20 mouse cellular contexts compared by ENCODE assay signal in genomic region chr2:93361454-93361853, GRCm38 (mm10). TPM values are rescaled to one million over a fixed set of nuclear protein-coding genes. Genes with fewer than 3 reads are reported as not detected.
DNase-seq lines count a peak whose midpoint lies in the region; ATAC-seq and TF ChIP-seq lines count a peak whose summit lies in the region.
"Had no signal": no experiment of that assay in that cellular context is flagged by ENCODE, and none has a peak within 500 bp of the region (broad histone marks: within the 10 kb centered on the region; RNA-seq: fewer than 3 reads in every experiment).

No protein-coding gene starts in this region.

- peak; percentile 46 for ATAC-seq in kidney, embryonic 15.5 days (replicated peaks; ENCODE audit: low FRiP score)
- peak; percentile 77 for ATAC-seq in intestine, embryonic 15.5 days
- no peak for ATAC-seq in midbrain, embryonic 16.5 days
- no peak for ATAC-seq in forebrain, postnatal 0 days
- ATAC-seq: forebrain, embryonic 15.5 days had no signal

- 0 out of 2 replicates have a peak, but pooled peaks cover 3% of the 10 kb centered on the region for H3K27me3 ChIP-seq in kidney, embryonic 15.5 days
- no peaks in the 10 kb centered on the region for H3K27me3 ChIP-seq in intestine, embryonic 15.5 days (replicated peaks)
- no peaks in the 10 kb centered on the region for H3K27me3 ChIP-seq in midbrain, embryonic 16.5 days (ENCODE audit: control insufficient read depth, insufficient read depth, low read depth, low read length)
- no peaks in the 10 kb centered on the region for H3K27me3 ChIP-seq in forebrain, postnatal 0 days (ENCODE audit: insufficient read depth, low read length)
- H3K27me3 ChIP-seq: forebrain, embryonic 15.5 days; midbrain, embryonic 12.5 days had no signal

- H3K4me3 ChIP-seq in kidney, embryonic 15.5 days (replicated peaks), result no peak overlapping the region
- H3K4me3 ChIP-seq in intestine, embryonic 15.5 days (replicated peaks), result no peak overlapping the region
- H3K4me3 ChIP-seq in midbrain, embryonic 16.5 days (ENCODE audit: low read depth, low read length), result no peak overlapping the region
- no peak overlapping the region for H3K4me3 ChIP-seq in forebrain, postnatal 0 days (ENCODE audit: low read depth, low read length)
- H3K4me3 ChIP-seq: forebrain, embryonic 15.5 days; left cerebral cortex, adult 2 months; midbrain, embryonic 12.5 days had no signal

- H3K4me1 ChIP-seq in kidney, embryonic 15.5 days, result peaks cover 16% of the 10 kb centered on the region
- 0 out of 2 replicates have a peak, but pooled peaks cover 8% of the 10 kb centered on the region for H3K4me1 ChIP-seq in intestine, embryonic 15.5 days (replicated peaks)
- H3K4me1 ChIP-seq in midbrain, embryonic 16.5 days (ENCODE audit: control insufficient read depth, insufficient read depth, low read length), result no peaks in the 10 kb centered on the region
- H3K4me1 ChIP-seq in forebrain, postnatal 0 days (ENCODE audit: insufficient read depth), result no peaks in the 10 kb centered on the region
- H3K4me1 ChIP-seq: forebrain, embryonic 15.5 days; midbrain, embryonic 12.5 days had no signal

- H3K9ac ChIP-seq in kidney, embryonic 15.5 days, result no peak overlapping the region
- no peak overlapping the region for H3K9ac ChIP-seq in intestine, embryonic 15.5 days
- H3K9ac ChIP-seq in midbrain, embryonic 16.5 days (ENCODE audit: low read depth, low read length), result no peak overlapping the region
- no peak overlapping the region for H3K9ac ChIP-seq in forebrain, postnatal 0 days
- H3K9ac ChIP-seq: forebrain, embryonic 15.5 days; midbrain, embryonic 12.5 days had no signal

- H3K9me3 ChIP-seq in kidney, embryonic 15.5 days (replicated peaks), result no peaks in the 10 kb centered on the region
- H3K9me3 ChIP-seq in intestine, embryonic 15.5 days, result no peaks in the 10 kb centered on the region
- H3K9me3 ChIP-seq in midbrain, embryonic 16.5 days (replicated peaks; ENCODE audit: control insufficient read depth, low read length, poor library complexity, severe bottlenecking), result no peaks in the 10 kb centered on the region; the same call in 1 of the 2 replicates
- no peaks in the 10 kb centered on the region for H3K9me3 ChIP-seq in forebrain, postnatal 0 days (ENCODE audit: low read length)
- H3K9me3 ChIP-seq: midbrain, embryonic 12.5 days had no signal

- no peak overlapping the region for H3K4me2 ChIP-seq in kidney, embryonic 15.5 days
- H3K4me2 ChIP-seq in intestine, embryonic 15.5 days (replicated peaks), result no peak overlapping the region
- no peak overlapping the region for H3K4me2 ChIP-seq in midbrain, embryonic 16.5 days (ENCODE audit: low read length)
- no peak overlapping the region for H3K4me2 ChIP-seq in forebrain, postnatal 0 days (ENCODE audit: low read depth)
- H3K4me2 ChIP-seq: forebrain, embryonic 15.5 days; midbrain, embryonic 12.5 days had no signal

- WGBS in kidney, embryonic 15.5 days, result 5% methylated on average over 5 of the region's 5 CpGs
- WGBS in intestine, embryonic 15.5 days, result 17% methylated on average over 5 of the region's 5 CpGs
- 44% methylated on average over 5 of the region's 5 CpGs for WGBS in midbrain, embryonic 16.5 days
- 51% methylated on average over 5 of the region's 5 CpGs for WGBS in forebrain, postnatal 0 days

- no peaks in the 10 kb centered on the region for H3K36me3 ChIP-seq in kidney, embryonic 15.5 days
- H3K36me3 ChIP-seq in intestine, embryonic 15.5 days, result no peaks in the 10 kb centered on the region
- no peaks in the 10 kb centered on the region for H3K36me3 ChIP-seq in midbrain, embryonic 16.5 days (ENCODE audit: control insufficient read depth, insufficient read depth, low read length)
- H3K36me3 ChIP-seq in forebrain, postnatal 0 days (ENCODE audit: insufficient read depth), result no peaks in the 10 kb centered on the region
- H3K36me3 ChIP-seq: forebrain, embryonic 15.5 days; midbrain, embryonic 12.5 days had no signal

- DNase-seq in kidney, adult 9 months, result no peak
- peak; percentile 35 for DNase-seq in c-Kit-negative CD71-positive TER-119-positive erythroid progenitor cells, embryonic 14.5 days (ENCODE audit: low read depth, low spot score)
- DNase-seq in mesoderm, embryonic 11.5 days (ENCODE audit: low read depth, low spot score), result peak; percentile 34
- no peak for DNase-seq in forebrain, postnatal 0 days
- no peak for DNase-seq in adrenal gland, adult 2 months
- DNase-seq: adrenal gland, adult 8-10 months; B cell, adult 2 months; cerebellum, adult 11 months; heart, adult 18-20 months; heart, postnatal 36 days; kidney, adult 18-20 months; lung, adult 2 months; spleen, adult 18-20 months; thymus, postnatal 14 days had no signal

- TF ChIP-seq CTCF in forebrain, postnatal 0 days (IDR thresholded peaks at IDR 0.05; ENCODE audit: low read depth), result no peak

- H3K27ac ChIP-seq in kidney, embryonic 15.5 days, result no peak overlapping the region
- no peak overlapping the region for H3K27ac ChIP-seq in intestine, embryonic 15.5 days
- no peak overlapping the region for H3K27ac ChIP-seq in midbrain, embryonic 16.5 days (ENCODE audit: low read length)
- H3K27ac ChIP-seq in forebrain, postnatal 0 days (ENCODE audit: low read depth, low read length), result no peak overlapping the region
- H3K27ac ChIP-seq: forebrain, embryonic 15.5 days; left cerebral cortex, adult 2 months; midbrain, embryonic 12.5 days had no signal

RNA-seq across cellular contexts. Expression of gene Tspan18, which starts 27.1 kb away (rescaled TPM):
- polyA plus RNA-seq in kidney, embryonic 15.5 days (2015; fragmentation: Nextera tagmentation; extraction: Ambion mirVana), result 41.0 and 44.8 TPM in 2 replicates
- 21.4 and 23.0 TPM in 2 replicates for polyA plus RNA-seq in intestine, embryonic 15.5 days (2015; fragmentation: Nextera tagmentation; extraction: Ambion mirVana)
- 20.1 and 21.2 TPM in 2 replicates for polyA plus RNA-seq in midbrain, embryonic 16.5 days (2015; fragmentation: Nextera tagmentation; extraction: Ambion mirVana)
- 14.8 and 23.1 TPM in 2 replicates for total RNA-seq in forebrain, postnatal 0 days (2014; rRNA removed)
- 14.4 and 18.1 TPM in 2 replicates for polyA plus RNA-seq in forebrain, postnatal 0 days (2015; fragmentation: Nextera tagmentation; extraction: Ambion mirVana)
- total RNA-seq in adrenal gland, adult 2 months (2021), result 10 to 100 TPM; 48.1 to 57.7 TPM
- 156 and 192 TPM in 2 replicates for polyA plus RNA-seq in adrenal gland, adult 2 months (2012; rRNA removed)

Comparison
In these comparisons a context has a peak if more than half of its experiments do, and no peak if none do; other contexts are left out.
1. ATAC-seq: peak in kidney, embryonic 15.5 days (single experiment) and intestine, embryonic 15.5 days (single experiment); none in midbrain, embryonic 16.5 days (single experiment) and forebrain, postnatal 0 days (single experiment).
2. DNase-seq: peak in c-Kit-negative CD71-positive TER-119-positive erythroid progenitor cells, embryonic 14.5 days (single experiment) and mesoderm, embryonic 11.5 days (single experiment); none in kidney, adult 9 months (single experiment), forebrain, postnatal 0 days (single experiment) and adrenal gland, adult 2 months (single experiment).